9 mouse cellular contexts compared by ENCODE assay signal in the genomic region with DNA sequence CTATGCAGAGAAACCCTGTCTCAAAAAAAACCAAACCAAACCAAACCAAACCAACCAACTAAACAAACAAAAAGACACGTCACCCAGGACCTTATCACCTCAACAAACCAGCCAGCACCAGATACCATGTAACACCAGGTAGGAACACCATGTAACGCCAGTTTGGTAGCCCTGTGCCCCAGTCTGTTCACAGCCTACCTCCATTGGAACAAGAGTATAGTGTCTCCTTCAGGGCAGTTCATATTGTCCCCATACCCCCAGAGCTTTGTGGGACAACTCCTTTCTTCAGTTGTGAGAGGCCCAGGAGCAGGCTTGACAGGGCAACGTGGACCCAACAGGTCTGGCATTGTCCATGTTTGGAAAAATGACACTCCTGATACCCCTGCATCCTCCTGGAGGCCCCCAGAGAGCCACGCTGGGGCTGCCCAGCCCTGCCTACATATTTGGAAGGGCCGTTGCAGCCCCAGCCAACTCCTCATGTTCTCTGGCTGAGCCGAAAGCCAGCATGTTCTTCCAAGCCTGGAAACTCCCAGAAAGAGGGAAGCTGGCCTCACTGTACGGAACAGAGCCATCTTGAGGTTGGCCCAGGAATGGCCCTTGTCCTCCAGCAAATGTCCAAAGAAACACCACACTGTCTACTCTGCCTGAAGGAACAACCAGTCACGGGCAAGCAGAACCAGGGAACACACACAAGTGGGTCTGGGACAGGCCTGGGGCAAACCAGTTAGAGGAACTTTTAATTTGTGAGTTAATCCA.
DNase-seq lines count a peak whose midpoint lies in the region; ATAC-seq and TF ChIP-seq lines count a peak whose summit lies in the region.
"Had no signal": no experiment of that assay in that cellular context is flagged by ENCODE, and none has a peak within 500 bp of the region (broad histone marks: within the 10 kb centered on the region; RNA-seq: fewer than 3 reads in every experiment).

No protein-coding gene starts in this region.

- H3K36me3 ChIP-seq in hindbrain, postnatal 0 days (ENCODE audit: insufficient read depth, low read length), result no peaks in the 10 kb centered on the region
- H3K36me3 ChIP-seq in hindbrain, embryonic 13.5 days, result no peaks in the 10 kb centered on the region
- no peaks in the 10 kb centered on the region for H3K36me3 ChIP-seq in intestine, embryonic 16.5 days (ENCODE audit: control insufficient read depth, insufficient read depth, low read length)
- no peaks in the 10 kb centered on the region for H3K36me3 ChIP-seq in midbrain, embryonic 15.5 days (replicated peaks)

- no peak overlapping the region for H3K4me3 ChIP-seq in hindbrain, postnatal 0 days (ENCODE audit: low read length)
- H3K4me3 ChIP-seq in hindbrain, embryonic 13.5 days, result no peak overlapping the region
- H3K4me3 ChIP-seq in gastrocnemius, adult 2 months, result no peak overlapping the region
- H3K4me3 ChIP-seq in intestine, embryonic 16.5 days (ENCODE audit: low read length), result no peak overlapping the region
- H3K4me3 ChIP-seq in midbrain, embryonic 15.5 days, result no peak overlapping the region

- peaks cover 12% of the 10 kb centered on the region; the same call in 1 of the 2 replicates for H3K4me1 ChIP-seq in hindbrain, postnatal 0 days (ENCODE audit: insufficient read depth, low read length)
- H3K4me1 ChIP-seq in hindbrain, embryonic 13.5 days (replicated peaks), result peaks cover 9% of the 10 kb centered on the region
- H3K4me1 ChIP-seq in intestine, embryonic 16.5 days (ENCODE audit: control insufficient read depth, insufficient read depth, low read length), result peaks cover 19% of the 10 kb centered on the region
- H3K4me1 ChIP-seq in midbrain, embryonic 15.5 days, result peaks cover 8% of the 10 kb centered on the region; the same call in 1 of the 2 replicates

- no peak overlapping the region for H3K4me2 ChIP-seq in hindbrain, postnatal 0 days (ENCODE audit: low read depth, low read length)
- H3K4me2 ChIP-seq in hindbrain, embryonic 13.5 days, result no peak overlapping the region
- H3K4me2 ChIP-seq in intestine, embryonic 16.5 days (ENCODE audit: low read depth, low read length), result no peak overlapping the region
- H3K4me2 ChIP-seq in midbrain, embryonic 15.5 days, result no peak overlapping the region

- H3K9me3 ChIP-seq in hindbrain, postnatal 0 days (ENCODE audit: low read length), result no peaks in the 10 kb centered on the region
- no peaks in the 10 kb centered on the region for H3K9me3 ChIP-seq in hindbrain, embryonic 13.5 days
- no peaks in the 10 kb centered on the region for H3K9me3 ChIP-seq in intestine, embryonic 16.5 days (ENCODE audit: control insufficient read depth, low read length)
- no peaks in the 10 kb centered on the region for H3K9me3 ChIP-seq in midbrain, embryonic 15.5 days

- DNase-seq in hindbrain, postnatal 0 days (ENCODE audit: low spot score), result peak; percentile 71
- DNase-seq in adrenal gland, postnatal 14 days, result peak; percentile 67
- peak; percentile 83 for DNase-seq in gastrocnemius, adult 2 months
- peak; percentile 63 to 76 for DNase-seq in lung, postnatal 4 days
- DNase-seq in spleen, postnatal 14 days (ENCODE audit: low spot score in 2 of 2), result no peak

- peak; percentile 70 for TF ChIP-seq CTCF in hindbrain, postnatal 0 days (IDR thresholded peaks at IDR 0.05; ENCODE audit: low read depth)
- peak; percentile 56 for TF ChIP-seq CTCF in gastrocnemius, adult 2 months (IDR thresholded peaks at IDR 0.05)

- H3K27me3 ChIP-seq in hindbrain, postnatal 0 days (ENCODE audit: insufficient read depth, low read length), result no peaks in the 10 kb centered on the region
- peaks cover 20% of the 10 kb centered on the region; the same call in 1 of the 2 replicates for H3K27me3 ChIP-seq in hindbrain, embryonic 13.5 days
- no peaks in the 10 kb centered on the region for H3K27me3 ChIP-seq in intestine, embryonic 16.5 days (replicated peaks; ENCODE audit: control insufficient read depth, insufficient read depth, low read length)
- no peaks in the 10 kb centered on the region; the same call in 1 of the 2 replicates for H3K27me3 ChIP-seq in midbrain, embryonic 15.5 days (replicated peaks)

- WGBS in hindbrain, postnatal 0 days, result 59% methylated on average over 8 of the region's 8 CpGs
- WGBS in hindbrain, embryonic 13.5 days, result 84% methylated on average over 8 of the region's 8 CpGs
- WGBS in intestine, embryonic 16.5 days, result 81% methylated on average over 8 of the region's 8 CpGs
- 79% methylated on average over 8 of the region's 8 CpGs for WGBS in midbrain, embryonic 15.5 days

- no peak overlapping the region for H3K9ac ChIP-seq in hindbrain, postnatal 0 days (replicated peaks; ENCODE audit: low read length)
- H3K9ac ChIP-seq in hindbrain, embryonic 13.5 days, result no peak overlapping the region
- no peak overlapping the region for H3K9ac ChIP-seq in intestine, embryonic 16.5 days (ENCODE audit: low read depth, low read length)
- H3K9ac ChIP-seq in midbrain, embryonic 15.5 days, result no peak overlapping the region

- no peak overlapping the region for H3K27ac ChIP-seq in hindbrain, postnatal 0 days
- no peak overlapping the region for H3K27ac ChIP-seq in hindbrain, embryonic 13.5 days
- peak overlapping the region; percentile 78 for H3K27ac ChIP-seq in gastrocnemius, adult 2 months
- peak overlapping the region; percentile 51 for H3K27ac ChIP-seq in intestine, embryonic 16.5 days (ENCODE audit: low read length)
- H3K27ac ChIP-seq in midbrain, embryonic 15.5 days, result no peak overlapping the region
- H3K27ac ChIP-seq: macrophage had no signal

- 0 out of 2 replicates have a peak, but pooled peaks have one; percentile 44 for ATAC-seq in hindbrain, postnatal 0 days
- no peak for ATAC-seq in hindbrain, embryonic 13.5 days (ENCODE audit: low FRiP score)
- no peak for ATAC-seq in intestine, embryonic 16.5 days
- no peak for ATAC-seq in midbrain, embryonic 15.5 days (replicated peaks)

- intact Hi-C loops in gastrocnemius, adult 2 months (cut with DNase I), result loop anchor here (10.0 kb wide), 1 partner anchor 276 kb away; a partner anchor contains a TSS

Comparison
In these comparisons a context has a peak if more than half of its experiments do, and no peak if none do; other contexts are left out.
1. DNase-seq: peak in hindbrain, postnatal 0 days (single experiment), adrenal gland, postnatal 14 days (single experiment), gastrocnemius, adult 2 months (single experiment) and lung, postnatal 4 days (2 of 2); none in spleen, postnatal 14 days (0 of 2).
2. H3K27ac ChIP-seq: peak in gastrocnemius, adult 2 months (single experiment) and intestine, embryonic 16.5 days (single experiment); none in hindbrain, postnatal 0 days (single experiment), hindbrain, embryonic 13.5 days (single experiment) and midbrain, embryonic 15.5 days (single experiment).